Mouse (Mus musculus): Measurements from ENCODE around the gene Ms4a12.
"Not testable (repeated sequence)": the region's sequence is repeated elsewhere in the genome, so short reads cannot be mapped to it uniquely, and the experiment has no call there.

The Ms4a12 gene

DNA sequence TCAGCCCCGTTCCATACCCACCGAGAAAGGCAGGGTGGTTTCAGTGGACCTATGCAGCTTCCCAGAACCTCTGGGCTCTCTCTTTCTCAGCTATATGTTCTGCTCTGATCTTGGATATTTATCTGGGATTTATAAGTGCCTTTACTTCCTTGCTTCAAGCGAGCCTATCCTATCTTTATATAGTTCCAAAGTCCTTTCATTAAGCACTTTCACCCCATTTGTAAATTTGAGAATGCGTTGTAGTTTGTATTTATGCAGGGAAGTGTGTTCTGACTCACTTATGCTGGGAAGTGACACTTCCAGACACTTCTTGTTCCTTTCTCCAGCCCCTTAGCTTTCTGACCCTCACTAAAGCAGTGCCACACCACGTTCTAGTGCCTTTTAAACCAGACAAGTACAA lies at the start of gene Ms4a12:
Gene Ms4a12, minus strand, starts transcription at position 101 of the 400 bp plus-strand sequence.
- no peak for DNase-seq (ENCODE audit: extremely low spot score, low spot score)

DNA sequence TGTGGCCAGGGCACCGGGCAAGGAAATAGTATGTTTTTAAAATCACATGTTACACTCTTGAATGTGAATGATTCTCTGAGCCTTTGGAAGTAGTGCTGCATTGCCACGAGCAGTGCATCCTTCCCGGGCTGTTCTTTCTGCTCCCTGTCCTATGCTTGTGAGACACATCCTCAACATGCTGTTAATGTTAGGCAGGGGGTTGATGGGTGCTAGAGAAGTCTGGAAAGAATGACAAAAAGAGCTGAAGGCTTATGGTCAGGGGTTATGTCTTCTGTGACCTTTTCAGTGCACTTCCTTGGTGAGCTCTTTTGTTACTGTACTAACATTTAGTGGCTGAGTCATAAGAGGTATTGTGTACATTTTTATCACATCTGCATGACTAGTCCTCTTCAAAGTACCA lies 48.0 kb upstream of the Ms4a12 start:
- DNase-seq (ENCODE audit: extremely low spot score, low spot score) = no peak

DNA sequence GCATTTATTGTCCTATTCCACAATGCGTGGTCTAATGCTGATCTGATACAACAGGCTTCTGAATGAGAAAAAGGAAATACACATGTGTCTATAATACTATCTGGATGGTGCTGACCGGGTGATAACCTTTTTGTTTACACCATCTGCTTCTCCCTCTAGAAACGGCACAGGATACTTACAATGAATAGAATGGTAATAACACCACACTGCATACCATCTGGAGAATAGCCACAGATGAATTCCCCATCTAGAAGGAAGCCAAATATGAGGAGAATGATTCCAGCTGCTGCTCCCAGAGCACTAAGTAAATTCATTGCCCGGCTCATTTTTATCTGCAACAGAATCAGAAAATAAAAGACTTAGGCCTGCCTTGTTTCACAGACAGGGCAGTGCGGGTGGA lies 44.2 kb upstream of the Ms4a12 start:
- no peak for DNase-seq (ENCODE audit: extremely low spot score, low spot score)

DNA sequence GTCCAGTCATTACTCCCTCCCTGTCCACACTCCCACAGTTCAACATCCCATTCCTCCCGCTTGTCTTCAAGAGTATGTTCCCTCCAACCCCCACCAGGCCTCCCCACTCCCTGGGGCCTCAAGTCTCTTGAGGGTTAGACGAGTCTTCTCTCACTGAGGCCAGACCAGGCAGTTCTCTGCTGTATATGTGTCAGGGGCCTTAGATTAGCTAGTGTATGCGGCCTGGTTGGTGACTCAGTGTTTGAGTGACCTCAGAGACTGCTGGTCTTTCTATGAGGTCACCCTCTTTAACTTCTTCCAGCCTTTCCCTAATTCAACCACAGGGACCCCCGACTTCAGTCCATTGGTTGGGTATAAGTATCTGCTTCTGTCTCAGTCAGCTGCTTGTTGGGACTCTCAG lies 34.7 kb upstream of the Ms4a12 start:
- no peak for DNase-seq (ENCODE audit: extremely low spot score, low spot score)

DNA sequence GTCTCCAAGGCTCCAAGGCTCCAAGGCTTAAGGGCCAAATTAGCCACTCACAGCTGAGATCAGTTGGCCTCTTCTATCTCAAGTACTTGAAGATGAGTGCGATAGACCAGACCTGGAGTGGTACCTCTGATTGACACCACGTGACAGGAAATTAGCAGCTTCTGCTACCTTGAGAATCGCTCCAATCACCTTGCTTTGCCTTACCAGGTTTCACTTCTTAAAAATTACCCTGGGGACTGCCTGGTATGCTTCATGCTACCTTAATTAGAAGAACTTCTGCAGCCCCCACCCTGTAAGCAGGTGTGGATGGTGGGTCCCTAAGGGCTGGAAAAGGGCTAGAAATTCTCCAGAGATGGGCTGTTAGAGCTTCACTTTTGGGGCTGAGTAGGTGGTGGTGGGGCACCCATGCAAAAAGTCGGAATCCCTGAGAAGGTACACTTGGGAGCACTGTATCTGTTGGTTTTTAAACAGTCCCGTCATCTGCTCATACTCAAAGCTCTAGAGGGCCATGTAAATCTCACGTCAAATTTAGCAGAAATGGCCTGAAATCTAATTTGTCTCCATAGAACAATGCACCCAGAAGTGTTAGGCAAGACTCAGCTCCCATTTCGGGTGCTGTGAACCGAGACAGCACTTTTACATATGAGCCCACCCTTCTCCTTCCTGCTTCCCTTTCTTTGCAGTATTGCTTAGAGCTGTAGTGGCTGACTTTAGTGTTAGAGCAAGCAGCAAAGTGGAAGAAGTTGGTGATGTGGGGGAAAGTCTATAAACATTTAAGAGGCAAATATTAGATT lies 34.0 kb upstream of the Ms4a12 start, which contains the start of gene Ms4a1:
Gene Ms4a1, minus strand, starts transcription at position 190 of the 794 bp plus-strand sequence.
- DNase-seq (ENCODE audit: extremely low spot score, low spot score) = no peak

DNA sequence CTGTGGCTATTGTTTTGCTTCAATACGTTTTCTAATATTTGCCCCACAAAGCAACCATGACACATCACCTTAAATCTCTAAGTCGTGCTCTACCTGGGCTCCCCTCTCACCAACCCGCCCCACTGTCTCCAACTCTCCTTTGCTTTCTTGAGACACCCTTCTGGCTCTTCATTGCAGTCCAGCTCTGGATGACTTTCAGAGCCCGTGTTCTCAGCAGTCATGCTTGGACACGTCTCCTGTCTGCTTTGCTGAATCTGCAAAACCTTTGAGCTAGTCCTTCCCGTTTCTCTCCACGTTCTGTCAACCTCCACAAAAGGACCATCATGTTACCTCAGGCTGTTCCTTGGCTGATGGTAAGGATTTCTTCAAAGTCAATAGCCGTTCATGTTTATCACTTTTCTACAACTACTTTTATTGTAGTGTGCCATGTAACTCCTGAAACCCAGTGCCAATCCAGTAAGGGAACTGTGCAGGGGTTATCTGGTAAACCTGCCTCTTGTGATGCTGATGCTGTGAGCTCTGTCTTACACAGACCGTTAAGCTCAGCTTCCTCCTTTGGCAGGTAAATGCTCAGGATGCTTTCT lies 32.4 kb upstream of the Ms4a12 start:
- DNase-seq (ENCODE audit: extremely low spot score, low spot score) = no peak

DNA sequence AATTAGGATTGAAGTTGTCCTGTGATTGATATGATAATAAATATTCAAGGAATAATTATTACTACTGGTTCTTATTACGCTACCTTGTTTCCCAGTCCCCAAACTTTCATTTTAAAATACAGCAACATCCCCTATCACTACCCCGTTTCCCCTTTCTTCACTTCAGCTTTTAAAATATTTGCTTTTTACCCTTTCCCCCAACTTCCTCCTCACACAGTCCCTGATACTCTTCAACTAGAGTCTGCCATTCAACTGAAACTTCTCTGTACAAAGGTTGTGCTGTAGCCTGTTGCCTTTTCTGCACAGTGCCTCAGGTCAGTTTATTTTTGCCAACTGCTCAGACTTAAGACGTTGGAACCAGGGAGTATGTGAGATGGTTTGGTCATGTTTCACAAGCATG lies 31.3 kb upstream of the Ms4a12 start:
- DNase-seq (ENCODE audit: extremely low spot score, low spot score) = no peak

DNA sequence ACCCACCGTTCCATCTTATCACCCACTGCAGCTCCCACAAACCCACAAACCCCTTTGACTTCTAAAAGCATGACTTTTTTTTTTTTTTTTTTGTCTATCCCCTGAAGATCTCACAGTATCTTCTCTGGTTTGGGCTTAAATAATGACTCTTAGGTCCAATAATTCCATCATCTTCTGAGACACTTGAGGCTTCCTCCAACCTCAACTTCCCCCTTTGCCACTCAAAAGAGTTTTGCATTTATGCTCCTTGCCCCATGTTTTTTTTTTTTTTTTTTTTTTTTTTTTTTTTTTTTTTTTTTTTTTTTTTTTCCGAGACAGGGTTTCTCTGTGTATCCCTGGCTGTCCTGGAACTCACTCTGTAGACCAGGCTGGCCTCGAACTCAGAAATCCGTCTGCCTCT lies 30.7 kb upstream of the Ms4a12 start:
- not testable (repeated sequence) for DNase-seq (ENCODE audit: extremely low spot score, low spot score)

DNA sequence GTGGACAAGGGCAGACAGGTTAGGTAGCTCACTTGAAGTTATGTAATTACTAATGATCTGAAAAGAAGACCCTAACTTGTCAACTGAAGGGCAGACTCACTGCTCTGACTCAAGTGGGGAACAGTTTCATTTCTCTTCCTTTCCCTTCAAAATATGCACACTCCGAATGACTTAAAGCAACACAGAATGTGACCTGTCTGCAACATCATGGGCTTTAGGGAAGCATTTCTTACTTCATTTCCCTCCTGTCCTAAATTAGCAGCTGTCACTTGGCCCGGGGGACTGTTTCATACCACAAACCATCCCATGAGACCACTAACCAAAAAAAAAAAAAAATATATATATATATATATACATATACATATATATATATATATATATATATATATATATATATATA lies 29.3 kb upstream of the Ms4a12 start:
- no peak for DNase-seq (ENCODE audit: extremely low spot score, low spot score)

DNA sequence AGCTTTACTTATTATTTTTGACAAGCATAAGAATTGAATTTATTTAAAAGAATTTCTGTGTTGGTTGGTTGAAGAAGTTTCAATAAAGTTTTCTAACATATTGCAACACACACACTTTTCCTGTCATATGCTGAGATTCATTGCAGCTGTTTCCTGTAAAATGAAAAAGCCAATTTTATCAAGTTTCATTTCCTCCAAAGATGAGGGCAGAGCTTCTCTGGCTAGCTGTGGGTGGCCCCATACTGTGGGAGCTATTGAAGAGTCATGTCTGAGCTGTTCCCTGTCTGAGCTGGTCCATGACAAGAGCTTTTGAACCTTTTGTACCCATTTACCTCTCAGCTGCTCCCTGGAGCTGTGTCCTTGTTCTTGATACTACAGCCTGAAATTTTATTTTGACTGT lies 12.0 kb upstream of the Ms4a12 start:
- DNase-seq (ENCODE audit: extremely low spot score, low spot score) = no peak

DNA sequence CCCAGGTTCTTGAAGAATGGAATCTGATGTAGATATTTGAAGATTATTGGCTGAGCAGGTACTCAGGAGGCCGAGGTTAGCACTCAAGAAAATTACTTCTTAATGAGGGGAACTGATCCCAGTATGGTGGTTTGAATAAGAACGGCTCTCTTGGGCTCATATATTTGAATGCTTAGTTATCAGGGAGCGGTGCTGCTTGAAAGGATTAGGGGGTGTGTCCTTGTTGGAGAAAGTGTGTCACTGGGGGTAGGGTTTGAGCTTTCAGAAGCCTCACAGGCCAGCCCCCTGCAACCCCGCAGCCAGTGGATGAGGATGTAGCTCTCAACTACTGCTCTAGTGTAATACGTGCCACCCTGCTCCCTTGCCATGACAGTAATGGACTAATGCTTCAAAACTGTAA lies 10.3 kb upstream of the Ms4a12 start:
- DNase-seq (ENCODE audit: extremely low spot score, low spot score) = no peak

DNA sequence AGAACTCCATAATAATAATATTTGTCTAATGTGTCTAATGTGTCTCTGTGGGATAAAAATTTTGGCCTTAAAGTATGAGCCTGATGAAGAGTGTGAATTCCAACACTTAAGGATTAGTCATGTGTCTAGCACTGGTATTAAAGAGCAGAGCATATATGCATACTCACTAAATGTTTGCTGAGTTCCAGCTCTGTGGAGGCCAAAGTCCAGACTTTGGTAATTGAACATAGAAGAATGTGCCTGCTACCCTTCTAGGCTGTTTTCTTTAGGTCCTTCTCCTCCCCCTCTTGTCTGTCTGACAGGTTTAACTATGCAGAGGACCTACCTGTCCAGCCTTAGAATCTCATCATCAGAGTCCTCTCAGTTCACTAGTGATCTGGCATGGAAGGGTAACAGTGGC lies 3.6 kb upstream of the Ms4a12 start:
- no peak for DNase-seq (ENCODE audit: extremely low spot score, low spot score)

DNA sequence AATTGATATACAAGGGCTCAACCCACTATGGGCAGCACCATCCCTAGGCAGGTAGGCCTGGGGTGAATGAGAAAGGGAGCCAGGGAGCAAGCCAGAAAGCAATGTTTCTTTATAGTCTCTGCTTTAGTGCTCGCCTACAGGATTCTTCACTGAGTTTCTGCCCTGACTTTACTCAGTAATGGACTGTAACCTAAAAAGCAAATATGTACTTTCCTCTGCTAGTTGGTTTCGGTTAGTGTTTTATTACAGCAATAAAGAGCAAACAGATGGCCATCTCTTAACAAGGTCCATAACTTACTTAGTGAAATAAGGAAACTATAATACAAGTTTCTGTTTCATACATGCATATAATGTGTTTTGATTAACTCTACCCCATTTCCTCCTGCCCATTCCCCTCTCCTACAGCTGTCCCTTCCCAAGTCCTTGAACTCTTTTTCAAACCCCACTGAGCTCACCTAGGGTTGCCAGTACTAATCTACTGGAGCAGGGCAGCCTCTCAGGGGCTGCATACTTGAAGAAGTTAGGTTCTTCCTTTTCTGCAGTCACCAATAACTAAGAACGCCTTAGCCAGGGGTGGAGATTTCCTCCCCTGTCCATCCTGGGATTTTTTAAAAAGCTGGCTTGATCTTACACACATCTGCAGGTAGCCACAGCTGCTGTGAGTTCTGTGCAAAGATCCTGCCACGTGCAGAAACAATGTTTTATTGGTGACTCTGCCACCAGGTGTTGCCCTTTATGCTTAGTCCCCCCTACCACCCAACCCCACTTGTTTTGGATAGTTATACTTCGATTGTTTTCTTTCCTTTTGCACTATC lies 2.9 kb upstream of the Ms4a12 start:
- DNase-seq (ENCODE audit: extremely low spot score, low spot score) = no peak

DNA sequence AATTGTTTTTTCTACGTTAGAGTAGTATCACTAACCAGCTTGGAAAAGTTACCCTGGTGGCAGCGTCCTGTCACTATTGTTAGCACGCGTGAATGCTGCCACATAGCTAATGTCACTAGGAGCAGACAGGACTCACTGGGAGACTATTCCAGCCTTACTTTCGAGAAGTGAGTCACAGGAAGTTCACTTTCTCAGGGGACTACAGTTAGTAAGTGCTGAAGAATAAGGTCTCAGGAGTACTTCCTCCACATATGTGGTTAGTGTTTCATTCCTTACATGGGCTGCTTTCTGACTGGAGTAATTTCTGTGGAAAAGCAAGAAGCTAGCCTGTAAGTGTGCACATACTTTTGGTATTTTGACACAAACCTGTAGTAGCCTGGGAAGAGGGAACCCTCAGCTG lies 2.0 kb upstream of the Ms4a12 start:
- DNase-seq (ENCODE audit: extremely low spot score, low spot score) = no peak

DNA sequence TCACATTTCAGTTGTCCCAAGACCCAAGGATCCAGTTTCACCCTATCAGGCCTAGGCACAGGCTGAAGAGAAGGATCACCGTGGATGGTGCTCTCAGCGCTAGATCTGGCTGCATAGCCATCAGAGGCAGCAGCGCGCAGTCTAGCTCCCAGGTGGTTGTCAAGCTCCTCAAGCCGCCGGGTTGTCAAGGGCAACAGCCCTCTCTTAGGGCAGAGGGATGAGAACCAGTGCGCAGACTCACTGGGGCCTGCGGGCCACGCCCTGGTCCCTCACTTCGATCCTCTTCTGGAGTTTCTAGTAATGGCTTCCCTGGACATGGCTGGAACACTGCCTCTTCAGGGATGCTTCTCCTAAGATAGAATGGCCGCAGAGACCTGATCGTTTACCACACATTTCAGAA lies 35.7 kb downstream of the Ms4a12 start, which contains the start of gene Ms4a13:
Gene Ms4a13, minus strand, starts transcription at position 192 of the 400 bp plus-strand sequence.
- DNase-seq (ENCODE audit: extremely low spot score, low spot score) = no peak

DNA sequence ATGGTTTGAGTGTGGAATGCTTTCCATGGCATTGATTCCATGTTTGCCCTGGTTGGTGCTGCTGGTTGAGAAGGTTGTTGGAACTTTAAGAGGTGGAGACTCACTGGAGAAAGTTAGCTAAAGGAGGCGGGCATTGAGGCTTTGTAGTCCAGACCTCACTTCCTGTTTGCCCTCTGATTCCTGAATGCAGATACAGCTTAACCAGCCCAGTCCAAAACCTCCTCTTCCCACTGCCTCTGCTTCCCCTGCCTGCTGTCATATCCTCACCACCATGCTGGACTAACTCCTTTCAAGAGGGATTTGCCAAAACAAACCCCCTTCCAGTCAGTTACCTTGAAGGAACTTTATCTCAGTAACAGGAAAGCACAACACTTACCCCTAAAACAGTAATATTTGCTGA lies 39.7 kb downstream of the Ms4a12 start:
- no peak for DNase-seq (ENCODE audit: extremely low spot score, low spot score)

DNA sequence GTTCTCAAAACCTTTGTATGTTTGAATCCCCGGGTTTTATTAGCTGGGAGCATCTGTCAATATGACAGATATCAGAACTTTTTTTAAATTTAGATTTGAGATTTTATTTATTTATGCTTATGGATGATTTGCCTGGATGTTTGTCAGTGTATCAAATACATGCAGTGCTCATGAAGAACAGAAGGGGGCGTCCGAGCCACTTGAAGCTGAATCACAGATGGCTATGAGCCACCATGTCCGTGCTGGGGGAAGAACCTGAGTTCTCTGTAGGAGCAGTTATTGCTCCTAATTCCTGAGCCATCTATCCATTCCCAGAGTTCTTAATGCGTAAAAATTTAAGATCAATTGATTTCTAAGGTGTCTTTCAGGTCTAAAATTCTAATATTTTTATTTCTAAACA lies 48.1 kb downstream of the Ms4a12 start:
- DNase-seq (ENCODE audit: extremely low spot score, low spot score) = no peak

DNA sequence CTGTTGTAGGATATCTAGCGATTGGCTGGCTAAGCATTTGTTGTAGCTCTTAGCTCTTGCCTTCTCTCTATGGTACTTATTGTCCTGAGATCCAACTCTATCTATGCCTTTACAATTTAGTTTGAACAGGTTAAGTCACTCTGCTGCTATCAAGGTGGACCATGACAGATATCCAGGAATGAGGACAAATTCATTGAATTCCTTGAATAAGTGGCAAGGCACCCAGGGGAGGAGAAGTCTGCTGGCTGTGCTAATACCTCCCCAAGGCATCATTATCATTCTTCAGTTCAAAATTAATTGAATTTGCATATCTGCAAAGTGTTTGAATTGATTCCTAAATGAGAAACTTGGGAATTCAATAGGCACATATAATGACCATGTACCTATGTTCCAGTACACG lies 54.8 kb downstream of the Ms4a12 start:
- DNase-seq (ENCODE audit: extremely low spot score, low spot score) = no peak

DNA sequence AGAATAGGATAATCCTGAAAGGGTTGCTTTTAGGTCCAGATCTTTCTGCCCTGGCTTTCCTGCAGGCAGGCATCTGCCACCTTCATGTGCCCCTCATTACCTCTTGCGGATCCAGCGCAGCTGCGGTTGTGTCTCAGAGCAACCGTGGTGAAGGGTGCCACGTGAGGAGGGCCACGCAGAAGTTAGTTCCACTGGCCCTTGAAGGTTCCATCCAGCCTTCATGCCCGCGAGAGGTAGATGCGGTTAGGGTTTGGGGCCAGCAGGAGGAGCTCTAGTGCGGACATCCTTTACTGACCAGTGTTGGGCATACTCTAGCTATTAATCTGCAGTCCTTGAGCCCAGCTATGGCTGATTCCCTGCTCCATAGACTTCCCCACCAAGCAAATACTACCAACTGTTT lies 67.1 kb downstream of the Ms4a12 start, which contains the start of gene 1700025F22Rik:
Gene 1700025F22Rik, minus strand, starts transcription at position 149 of the 400 bp plus-strand sequence.
- peak; percentile 15 for DNase-seq (ENCODE audit: extremely low spot score, low spot score)

Data from neural tube, embryonic 10.5 days (tissue).